Mouse (Mus musculus): ENCODE results near the gene Wipf2. TPM values are rescaled to one million over a fixed set of nuclear protein-coding genes. Genes with fewer than 3 reads are reported as not detected.

Gene Wipf2
- total and polyA plus RNA-seq, 3 experiments: 3.1 to 25.4 (median 23.9) TPM

GRCm38 (mm10) chr11:98940776-98941175 lies 77.3 kb downstream of the Wipf2 start:
- H3K4me3 ChIP-seq (ENCODE audit: low read depth, low read length): peak overlapping the region; percentile 81
- DNase-seq (ENCODE audit: low spot score): no peak
- H3K27me3 ChIP-seq (ENCODE audit: insufficient read depth, low read length): peaks cover 9% of the 10 kb centered on the region
- TF ChIP-seq CTCF (IDR thresholded peaks at IDR 0.05; ENCODE audit: low read depth, low read length): no peak
- peaks cover 42% of the 10 kb centered on the region for H3K36me3 ChIP-seq (replicated peaks)
- H3K4me1 ChIP-seq (ENCODE audit: insufficient read depth, low read depth, low read length): peaks cover 98% of the 10 kb centered on the region
- no peak for ATAC-seq (ENCODE audit: extremely low read depth, insufficient number of reproducible peaks, low FRiP score, poor library complexity, severe bottlenecking)
- H3K9me3 ChIP-seq (replicated peaks): no peaks in the 10 kb centered on the region

- no peak for ATAC-seq (ENCODE audit: extremely low read depth, insufficient number of reproducible peaks, low FRiP score, poor library complexity, severe bottlenecking)
- peaks cover 3% of the 10 kb centered on the region; the same call in 1 of the 2 replicates for H3K27me3 ChIP-seq (ENCODE audit: insufficient read depth, low read length)
Measured at GRCm38 (mm10) chr11:98941341-98941825, 77.9 kb downstream of the Wipf2 start.

GRCm38 (mm10) chr11:98941826-98942550 lies 78.5 kb downstream of the Wipf2 start:
- Histone ChIP-seq H3K4me1 (ENCODE audit: insufficient read depth, low read depth, low read length) (peaks cover 95% of the 10 kb centered on the region), H3K9me3 (replicated peaks) (no peaks in the 10 kb centered on the region), H3K36me3 (replicated peaks) (peaks cover 49% of the 10 kb centered on the region), H3K4me3 (ENCODE audit: low read depth, low read length) (peak overlapping the region; percentile 81), H3K27me3 (ENCODE audit: insufficient read depth, low read length) (no peaks in the 10 kb centered on the region)
- peak; percentile 84 for DNase-seq (ENCODE audit: low spot score)
- ATAC-seq (ENCODE audit: extremely low read depth, insufficient number of reproducible peaks, low FRiP score, poor library complexity, severe bottlenecking): peak; percentile 57
- TF ChIP-seq GATA1 (IDR thresholded peaks at IDR 0.05; ENCODE audit: borderline replicate concordance, low read length) (no peak), CTCF (IDR thresholded peaks at IDR 0.05; ENCODE audit: low read depth, low read length) (no peak), TAL1 (conservative IDR thresholded peaks at IDR 0.05; ENCODE audit: low read depth, low read length) (no peak), GATA2 (IDR thresholded peaks at IDR 0.05; ENCODE audit: borderline replicate concordance, low read depth, low read length) (no peak), POLR2AphosphoS5 (IDR thresholded peaks at IDR 0.05; ENCODE audit: insufficient replicate concordance, low read depth, low read length) (no peak)

More at GRCm38 (mm10) chr11:98941341-98941825, 77.9 kb downstream of the Wipf2 start:
- H3K4me3 ChIP-seq (ENCODE audit: low read depth, low read length): peak overlapping the region; percentile 81
- peaks cover 47% of the 10 kb centered on the region for H3K36me3 ChIP-seq (replicated peaks)
- DNase-seq (ENCODE audit: low spot score): no peak
- peaks cover 98% of the 10 kb centered on the region for H3K4me1 ChIP-seq (ENCODE audit: insufficient read depth, low read depth, low read length)
- no peaks in the 10 kb centered on the region for H3K9me3 ChIP-seq (replicated peaks)
- TF ChIP-seq CTCF (IDR thresholded peaks at IDR 0.05; ENCODE audit: low read depth, low read length) (no peak), GATA1 (IDR thresholded peaks at IDR 0.05; ENCODE audit: borderline replicate concordance, low read length) (no peak), POLR2AphosphoS5 (IDR thresholded peaks at IDR 0.05; ENCODE audit: insufficient replicate concordance, low read depth, low read length) (no peak), TAL1 (conservative IDR thresholded peaks at IDR 0.05; ENCODE audit: low read depth, low read length) (no peak), GATA2 (IDR thresholded peaks at IDR 0.05; ENCODE audit: borderline replicate concordance, low read depth, low read length) (no peak)

GRCm38 (mm10) chr11:98942555-98942922 lies 79.1 kb downstream of the Wipf2 start:
- TF ChIP-seq POLR2AphosphoS5 (IDR thresholded peaks at IDR 0.05; ENCODE audit: insufficient replicate concordance, low read depth, low read length) (no peak), CTCF (IDR thresholded peaks at IDR 0.05; ENCODE audit: low read depth, low read length) (no peak), GATA2 (IDR thresholded peaks at IDR 0.05; ENCODE audit: borderline replicate concordance, low read depth, low read length) (no peak), TAL1 (conservative IDR thresholded peaks at IDR 0.05; ENCODE audit: low read depth, low read length) (no peak), GATA1 (IDR thresholded peaks at IDR 0.05; ENCODE audit: borderline replicate concordance, low read length) (no peak)
- ATAC-seq (ENCODE audit: extremely low read depth, insufficient number of reproducible peaks, low FRiP score, poor library complexity, severe bottlenecking) (no peak), DNase-seq (ENCODE audit: low spot score) (no peak)
- Histone ChIP-seq H3K4me3 (ENCODE audit: low read depth, low read length) (peak overlapping the region; percentile 81; the same call in 1 of the 2 replicates), H3K9me3 (replicated peaks) (no peaks in the 10 kb centered on the region), H3K36me3 (replicated peaks) (peaks cover 50% of the 10 kb centered on the region), H3K27me3 (ENCODE audit: insufficient read depth, low read length) (no peaks in the 10 kb centered on the region), H3K4me1 (ENCODE audit: insufficient read depth, low read depth, low read length) (peaks cover 98% of the 10 kb centered on the region)

- H3K4me3 ChIP-seq (ENCODE audit: low read depth, low read length): peak overlapping the region; percentile 81; the same call in 1 of the 2 replicates
- H3K36me3 ChIP-seq (replicated peaks): peaks cover 50% of the 10 kb centered on the region
- H3K9me3 ChIP-seq (replicated peaks): no peaks in the 10 kb centered on the region
- H3K27me3 ChIP-seq (ENCODE audit: insufficient read depth, low read length): no peaks in the 10 kb centered on the region
- DNase-seq (ENCODE audit: low spot score): no peak
- H3K4me1 ChIP-seq (ENCODE audit: insufficient read depth, low read depth, low read length): peaks cover 98% of the 10 kb centered on the region
- ATAC-seq (ENCODE audit: extremely low read depth, insufficient number of reproducible peaks, low FRiP score, poor library complexity, severe bottlenecking): no peak
- TF ChIP-seq POLR2AphosphoS5 (IDR thresholded peaks at IDR 0.05; ENCODE audit: insufficient replicate concordance, low read depth, low read length) (no peak), TAL1 (conservative IDR thresholded peaks at IDR 0.05; ENCODE audit: low read depth, low read length) (no peak), GATA2 (IDR thresholded peaks at IDR 0.05; ENCODE audit: borderline replicate concordance, low read depth, low read length) (no peak), CTCF (IDR thresholded peaks at IDR 0.05; ENCODE audit: low read depth, low read length) (no peak)
Measured at GRCm38 (mm10) chr11:98942923-98943641, 79.6 kb downstream of the Wipf2 start.

GRCm38 (mm10) chr11:98943741-98944461 lies 80.5 kb downstream of the Wipf2 start:
- H3K4me3 ChIP-seq (ENCODE audit: low read depth, low read length): peak overlapping the region; percentile 81; the same call in 1 of the 2 replicates
- ATAC-seq (ENCODE audit: extremely low read depth, insufficient number of reproducible peaks, low FRiP score, poor library complexity, severe bottlenecking): no peak
- peaks cover 48% of the 10 kb centered on the region for H3K36me3 ChIP-seq (replicated peaks)
- no peak for DNase-seq (ENCODE audit: low spot score)
- TF ChIP-seq TAL1 (conservative IDR thresholded peaks at IDR 0.05; ENCODE audit: low read depth, low read length): no peak
- no peak for TF ChIP-seq GATA1 (IDR thresholded peaks at IDR 0.05; ENCODE audit: borderline replicate concordance, low read length)
- no peak for TF ChIP-seq CTCF (IDR thresholded peaks at IDR 0.05; ENCODE audit: low read depth, low read length)
- no peak for TF ChIP-seq GATA2 (IDR thresholded peaks at IDR 0.05; ENCODE audit: borderline replicate concordance, low read depth, low read length)
- no peak for TF ChIP-seq POLR2AphosphoS5 (IDR thresholded peaks at IDR 0.05; ENCODE audit: insufficient replicate concordance, low read depth, low read length)
- H3K9me3 ChIP-seq (replicated peaks): no peaks in the 10 kb centered on the region
- no peaks in the 10 kb centered on the region for H3K27me3 ChIP-seq (ENCODE audit: insufficient read depth, low read length)
- peaks cover 98% of the 10 kb centered on the region for H3K4me1 ChIP-seq (ENCODE audit: insufficient read depth, low read depth, low read length)

All from G1E (cell line).